In the genomic region with DNA sequence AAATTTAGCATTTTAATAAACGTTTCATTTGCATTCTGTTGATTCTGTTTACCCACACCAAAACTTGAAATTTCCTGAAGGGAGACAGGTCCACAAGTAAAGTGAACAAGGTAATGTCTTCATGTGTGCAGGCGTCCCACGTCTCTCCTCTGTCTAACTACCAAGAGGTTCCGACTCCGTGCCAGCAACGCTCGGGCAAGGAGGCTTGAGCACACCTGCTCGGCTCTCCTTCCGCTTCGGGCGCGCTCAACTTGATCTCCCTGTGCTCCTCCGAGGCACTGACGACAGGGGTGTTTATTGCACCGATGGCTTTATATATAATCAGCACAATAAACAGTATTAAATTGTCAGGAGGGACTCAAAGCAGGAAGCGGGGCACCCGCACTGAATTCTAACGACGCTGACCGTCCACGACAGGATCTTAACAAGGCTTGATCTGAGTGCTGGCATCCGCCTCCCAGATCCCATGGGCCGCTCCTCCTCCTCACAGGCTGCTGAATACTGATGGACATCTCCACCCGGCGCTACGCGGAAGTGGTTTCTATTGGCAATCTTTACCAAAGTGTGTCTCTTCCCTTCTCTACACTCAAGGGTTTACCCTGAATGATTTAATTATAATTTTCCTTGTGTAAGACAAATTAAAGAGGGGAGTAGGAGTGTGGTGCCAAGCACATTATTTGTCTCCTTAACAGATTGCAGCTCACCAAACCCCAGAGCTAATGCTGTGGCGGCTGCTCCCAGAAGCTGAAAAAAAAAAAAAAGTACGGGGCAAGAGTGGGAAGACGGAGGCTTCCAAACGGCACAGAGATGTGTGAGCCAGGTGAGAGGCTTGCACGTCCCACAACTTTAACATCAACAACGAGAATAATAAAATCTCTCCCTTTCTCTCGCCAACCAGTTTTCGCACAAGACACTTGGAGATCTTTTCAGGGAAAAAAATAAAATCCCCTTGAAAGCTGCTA, we compare ENCODE assay signal across 10 mouse cellular contexts.
DNase-seq lines count a peak whose midpoint lies in the region; ATAC-seq and TF ChIP-seq lines count a peak whose summit lies in the region.
"Had no signal": no experiment of that assay in that cellular context is flagged by ENCODE, and none has a peak within 500 bp of the region (broad histone marks: within the 10 kb centered on the region; RNA-seq: fewer than 3 reads in every experiment).

No protein-coding gene starts in this region.

- H3K9me3 ChIP-seq in hindbrain, embryonic 13.5 days, result no peaks in the 10 kb centered on the region
- no peaks in the 10 kb centered on the region for H3K9me3 ChIP-seq in hindbrain, embryonic 11.5 days (ENCODE audit: control insufficient read depth, low read length)
- H3K9me3 ChIP-seq in forebrain, postnatal 0 days (ENCODE audit: low read length), result no peaks in the 10 kb centered on the region
- H3K9me3 ChIP-seq in neural tube, embryonic 13.5 days, result no peaks in the 10 kb centered on the region
- H3K9me3 ChIP-seq: heart, embryonic 15.5 days had no signal

- H3K27me3 ChIP-seq in hindbrain, embryonic 13.5 days, result peaks cover 8% of the 10 kb centered on the region
- no peaks in the 10 kb centered on the region for H3K27me3 ChIP-seq in hindbrain, embryonic 11.5 days (ENCODE audit: control insufficient read depth, insufficient read depth, low read length)
- no peaks in the 10 kb centered on the region for H3K27me3 ChIP-seq in forebrain, postnatal 0 days (ENCODE audit: insufficient read depth, low read length)
- peaks cover 7% of the 10 kb centered on the region; the same call in 1 of the 2 replicates for H3K27me3 ChIP-seq in neural tube, embryonic 13.5 days
- H3K27me3 ChIP-seq: heart, embryonic 15.5 days had no signal

- no peak for TF ChIP-seq CTCF in brain, embryonic 14.5 days (IDR thresholded peaks at IDR 0.05; ENCODE audit: borderline replicate concordance, extremely low read depth, insufficient read depth, insufficient read length)
- TF ChIP-seq CTCF in forebrain, postnatal 0 days (IDR thresholded peaks at IDR 0.05; ENCODE audit: low read depth), result no peak

- H3K27ac ChIP-seq in hindbrain, embryonic 13.5 days, result peak overlapping the region; percentile 18; the same call in 1 of the 2 replicates
- no peak overlapping the region for H3K27ac ChIP-seq in hindbrain, embryonic 11.5 days (ENCODE audit: low read depth, low read length)
- H3K27ac ChIP-seq in forebrain, postnatal 0 days (ENCODE audit: low read depth, low read length), result peak overlapping the region; percentile 22
- H3K27ac ChIP-seq in neural tube, embryonic 13.5 days (replicated peaks), result 0 out of 2 replicates have a peak overlapping the region, but pooled peaks have one; percentile 18
- H3K27ac ChIP-seq: heart, embryonic 15.5 days had no signal

- peak overlapping the region; percentile 14; the same call in 1 of the 2 replicates for H3K4me3 ChIP-seq in hindbrain, embryonic 13.5 days
- no peak overlapping the region for H3K4me3 ChIP-seq in hindbrain, embryonic 11.5 days (ENCODE audit: low read depth, low read length)
- H3K4me3 ChIP-seq in forebrain, postnatal 0 days (ENCODE audit: low read depth, low read length), result peak overlapping the region; percentile 16
- peak overlapping the region; percentile 11; the same call in 1 of the 2 replicates for H3K4me3 ChIP-seq in neural tube, embryonic 13.5 days
- H3K4me3 ChIP-seq: erythroblast, embryonic 14.5 days; heart, embryonic 15.5 days had no signal

- peaks cover 9% of the 10 kb centered on the region; the same call in 1 of the 2 replicates for H3K36me3 ChIP-seq in hindbrain, embryonic 13.5 days
- H3K36me3 ChIP-seq in hindbrain, embryonic 11.5 days (ENCODE audit: control insufficient read depth, insufficient read depth, low read length), result no peaks in the 10 kb centered on the region
- peaks cover 12% of the 10 kb centered on the region; the same call in 1 of the 2 replicates for H3K36me3 ChIP-seq in forebrain, postnatal 0 days (ENCODE audit: insufficient read depth)
- peaks cover 11% of the 10 kb centered on the region for H3K36me3 ChIP-seq in neural tube, embryonic 13.5 days

- no peak for ATAC-seq in hindbrain, embryonic 13.5 days (ENCODE audit: low FRiP score)
- no peak for ATAC-seq in hindbrain, embryonic 11.5 days (ENCODE audit: low FRiP score)
- peak; percentile 49; the same call in 1 of the 2 replicates for ATAC-seq in forebrain, postnatal 0 days
- no peak for ATAC-seq in neural tube, embryonic 13.5 days (ENCODE audit: low read depth)
- ATAC-seq: lung, postnatal 0 days had no signal

- WGBS in hindbrain, embryonic 13.5 days, result 55% methylated on average over 35 of the region's 35 CpGs
- 84% methylated on average over 35 of the region's 35 CpGs for WGBS in hindbrain, embryonic 11.5 days
- 37% methylated on average over 35 of the region's 35 CpGs for WGBS in forebrain, postnatal 0 days
- WGBS in neural tube, embryonic 13.5 days, result 47% methylated on average over 35 of the region's 35 CpGs

- no peak for TF ChIP-seq POLR2A in brain, embryonic 14.5 days (IDR thresholded peaks at IDR 0.05; ENCODE audit: borderline replicate concordance, extremely low read depth, insufficient read depth, insufficient read length, poor library complexity, severe bottlenecking)

- peak overlapping the region; percentile 45 for H3K4me2 ChIP-seq in hindbrain, embryonic 13.5 days
- no peak overlapping the region for H3K4me2 ChIP-seq in hindbrain, embryonic 11.5 days (replicated peaks; ENCODE audit: low read depth, low read length)
- peak overlapping the region; percentile 46 for H3K4me2 ChIP-seq in forebrain, postnatal 0 days (ENCODE audit: low read depth)
- peak overlapping the region; percentile 45 for H3K4me2 ChIP-seq in neural tube, embryonic 13.5 days
- H3K4me2 ChIP-seq: heart, embryonic 15.5 days had no signal

- peak overlapping the region; percentile 58; the same call in 1 of the 2 replicates for H3K9ac ChIP-seq in hindbrain, embryonic 13.5 days
- H3K9ac ChIP-seq in hindbrain, embryonic 11.5 days (ENCODE audit: low read depth, low read length), result no peak overlapping the region
- peak overlapping the region; percentile 37 for H3K9ac ChIP-seq in forebrain, postnatal 0 days
- 0 out of 2 replicates have a peak overlapping the region, but pooled peaks have one; percentile 38 for H3K9ac ChIP-seq in neural tube, embryonic 13.5 days
- H3K9ac ChIP-seq: heart, embryonic 15.5 days had no signal

- peaks cover 43% of the 10 kb centered on the region for H3K4me1 ChIP-seq in hindbrain, embryonic 13.5 days (replicated peaks)
- peaks cover 7% of the 10 kb centered on the region; the same call in 1 of the 2 replicates for H3K4me1 ChIP-seq in hindbrain, embryonic 11.5 days (replicated peaks; ENCODE audit: control insufficient read depth, insufficient read depth, low read length)
- peaks cover 18% of the 10 kb centered on the region for H3K4me1 ChIP-seq in forebrain, postnatal 0 days (ENCODE audit: insufficient read depth)
- H3K4me1 ChIP-seq in neural tube, embryonic 13.5 days (replicated peaks), result peaks cover 66% of the 10 kb centered on the region

- DNase-seq in hindbrain, embryonic 11.5 days (ENCODE audit: low spot score), result no peak
- DNase-seq in brain, embryonic 14.5 days (ENCODE audit: low read depth), result peak; percentile 75
- DNase-seq in forebrain, postnatal 0 days, result peak; percentile 63
- DNase-seq in adrenal gland, adult 8-10 months, result no peak
- no peak for DNase-seq in kidney, adult 11 months

Comparison
In these comparisons a context has a peak if more than half of its experiments do, and no peak if none do; other contexts are left out.
1. DNase-seq: peak in brain, embryonic 14.5 days (single experiment) and forebrain, postnatal 0 days (single experiment); none in hindbrain, embryonic 11.5 days (single experiment), adrenal gland, adult 8-10 months (single experiment) and kidney, adult 11 months (single experiment).